Mouse (Mus musculus): ENCODE data around the gene Gpr83. TPM values are rescaled to one million over a fixed set of nuclear protein-coding genes. Genes with fewer than 3 reads are reported as not detected.

Gene Gpr83
- 0.19 and 0.27 TPM in 2 replicates for polyA plus RNA-seq (2015; fragmentation: Nextera tagmentation; extraction: Ambion mirVana)

DNA sequence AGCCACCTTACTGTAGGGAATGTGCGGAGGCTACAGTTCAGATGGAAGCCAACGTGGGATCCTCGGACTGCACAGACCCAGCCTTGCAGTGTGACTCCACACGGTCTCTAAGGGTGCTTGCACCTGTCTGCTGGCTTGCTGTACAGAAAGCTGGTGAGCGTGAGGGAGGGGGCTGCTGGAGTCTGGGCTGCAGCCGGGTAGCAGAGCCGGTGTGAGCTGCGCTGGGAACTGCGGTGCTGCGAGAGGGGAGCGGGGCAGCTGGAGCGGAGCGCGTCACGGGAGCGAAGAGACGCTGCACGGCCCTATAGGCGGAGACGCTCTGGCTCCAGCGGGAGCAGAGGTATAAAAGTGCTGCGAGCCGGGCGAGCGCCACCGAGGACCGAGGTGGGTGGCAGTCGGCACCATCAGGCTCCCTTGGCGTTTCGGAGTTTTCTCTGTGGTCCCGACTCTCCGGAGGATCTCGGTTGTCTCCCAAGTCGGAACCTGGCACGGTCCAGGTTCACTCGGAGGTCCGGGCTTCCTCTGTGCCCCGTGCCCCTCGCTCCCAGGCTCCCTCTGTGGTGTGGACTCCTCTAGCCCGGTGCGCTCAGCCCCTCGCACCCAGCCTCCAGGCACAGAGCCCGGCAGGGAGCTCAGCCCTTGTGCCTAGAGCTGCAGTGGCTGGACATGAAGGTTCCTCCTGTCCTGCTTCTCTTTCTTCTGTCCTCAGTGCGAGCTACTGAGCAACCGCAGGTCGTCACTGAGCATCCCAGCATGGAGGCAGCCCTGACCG lies at the start of gene Gpr83:
TSS of gene Gpr83 (plus strand) at position 343 of the 772 bp plus-strand sequence.
- no peaks in the 10 kb centered on the region for H3K9me3 ChIP-seq
- H3K4me3 ChIP-seq: peak within 1 kb of the TSS; percentile 45
- H3K4me1 ChIP-seq: peaks cover 10% of the 10 kb centered on the region; the same call in 1 of the 2 replicates
- peak within 1 kb of the TSS; percentile 79 for H3K4me2 ChIP-seq
- 0 out of 2 replicates have a peak, but pooled peaks have one; percentile 41 for ATAC-seq (ENCODE audit: insufficient number of reproducible peaks, insufficient read depth, low FRiP score, low TSS enrichment, low read depth)
- no peak within 1 kb of the TSS for H3K27ac ChIP-seq
- H3K9ac ChIP-seq: peak within 1 kb of the TSS; percentile 62
- H3K27me3 ChIP-seq: peaks cover 63% of the 10 kb centered on the region
- WGBS: 2% methylated on average over 47 of the region's 47 CpGs
- no peaks in the 10 kb centered on the region for H3K36me3 ChIP-seq

DNA sequence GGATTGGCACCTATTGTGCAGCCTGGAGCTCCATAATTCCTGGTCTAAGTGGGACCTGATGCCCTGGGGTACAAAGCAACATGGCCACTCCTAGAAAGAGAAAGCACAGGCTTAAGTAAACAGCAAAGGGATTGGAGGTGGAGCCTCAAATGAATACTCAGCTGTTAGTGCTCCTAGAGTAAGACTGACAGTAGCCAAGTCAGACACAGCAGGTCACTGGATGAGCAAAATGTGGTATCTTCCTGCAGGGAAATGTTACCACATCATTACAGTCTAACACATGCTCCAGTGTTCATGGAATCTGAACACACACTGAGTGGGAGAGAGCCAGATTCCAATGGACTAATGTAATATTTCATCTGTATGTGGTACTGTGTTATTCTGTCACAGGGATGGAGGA lies 38.6 kb upstream of the Gpr83 start:
- H3K36me3 ChIP-seq: peaks cover 82% of the 10 kb centered on the region
- H3K4me3 ChIP-seq: no peak overlapping the region
- no peak for ATAC-seq (ENCODE audit: insufficient number of reproducible peaks, insufficient read depth, low FRiP score, low TSS enrichment, low read depth)
- no peak overlapping the region for H3K9ac ChIP-seq
- H3K4me2 ChIP-seq: no peak overlapping the region
- no peaks in the 10 kb centered on the region for H3K27me3 ChIP-seq
- no peak overlapping the region for H3K27ac ChIP-seq
- no peaks in the 10 kb centered on the region for H3K9me3 ChIP-seq
- no peaks in the 10 kb centered on the region for H3K4me1 ChIP-seq

DNA sequence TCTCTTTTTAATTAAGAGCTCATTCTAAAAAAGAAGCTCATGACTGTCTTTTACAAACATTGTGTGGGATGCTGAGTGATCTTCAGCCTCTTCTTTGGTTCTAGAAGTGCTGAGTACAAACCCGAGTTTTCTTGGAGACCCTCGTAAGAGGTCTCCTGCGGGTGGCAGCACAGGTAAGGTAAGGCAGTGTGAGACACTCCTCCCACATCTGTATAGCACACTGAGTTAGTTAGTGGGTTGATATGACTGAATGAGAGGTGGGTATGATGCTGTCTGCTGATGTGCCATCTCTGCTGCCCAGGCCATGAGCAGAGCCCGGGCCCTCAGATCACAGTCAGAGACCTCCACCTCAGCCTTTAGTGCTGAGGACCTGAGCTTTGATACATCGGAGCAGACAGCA lies 35.2 kb upstream of the Gpr83 start:
- Histone ChIP-seq H3K27me3 (no peaks in the 10 kb centered on the region), H3K9me3 (no peaks in the 10 kb centered on the region), H3K36me3 (peaks cover 68% of the 10 kb centered on the region), H3K4me1 (no peaks in the 10 kb centered on the region), H3K4me2 (no peak overlapping the region), H3K27ac (no peak overlapping the region), H3K9ac (no peak overlapping the region), H3K4me3 (no peak overlapping the region)
- ATAC-seq (ENCODE audit: insufficient number of reproducible peaks, insufficient read depth, low FRiP score, low TSS enrichment, low read depth): no peak
- 88% methylated on average over 5 of the region's 5 CpGs for WGBS

DNA sequence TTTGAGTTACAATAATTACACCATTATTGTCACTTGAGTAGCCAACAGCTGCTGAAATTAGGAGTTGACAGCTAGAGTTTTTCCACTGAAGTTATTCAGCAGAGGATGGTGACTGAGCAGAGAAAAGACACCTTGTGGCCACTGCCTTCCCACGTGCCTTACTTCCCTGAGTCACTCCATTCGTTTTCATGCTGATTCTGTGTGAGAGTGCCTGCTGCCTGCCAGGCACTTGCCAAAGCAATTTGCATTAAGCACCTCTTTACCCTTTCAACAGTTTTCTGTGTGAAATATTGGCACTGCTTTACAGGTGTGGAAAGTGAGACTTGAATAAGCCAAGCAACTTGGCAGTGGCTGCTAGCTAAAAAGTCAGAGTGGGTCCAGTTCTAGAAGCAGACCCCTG lies 32.1 kb upstream of the Gpr83 start:
- ATAC-seq (ENCODE audit: insufficient number of reproducible peaks, insufficient read depth, low FRiP score, low TSS enrichment, low read depth): no peak
- WGBS: 80% methylated on average over 2 of the region's 2 CpGs
- no peak overlapping the region for H3K9ac ChIP-seq
- no peak overlapping the region for H3K4me2 ChIP-seq
- H3K9me3 ChIP-seq: no peaks in the 10 kb centered on the region
- H3K36me3 ChIP-seq: peaks cover 60% of the 10 kb centered on the region
- no peak overlapping the region for H3K4me3 ChIP-seq
- no peaks in the 10 kb centered on the region for H3K27me3 ChIP-seq
- no peak overlapping the region for H3K27ac ChIP-seq
- H3K4me1 ChIP-seq: no peaks in the 10 kb centered on the region

DNA sequence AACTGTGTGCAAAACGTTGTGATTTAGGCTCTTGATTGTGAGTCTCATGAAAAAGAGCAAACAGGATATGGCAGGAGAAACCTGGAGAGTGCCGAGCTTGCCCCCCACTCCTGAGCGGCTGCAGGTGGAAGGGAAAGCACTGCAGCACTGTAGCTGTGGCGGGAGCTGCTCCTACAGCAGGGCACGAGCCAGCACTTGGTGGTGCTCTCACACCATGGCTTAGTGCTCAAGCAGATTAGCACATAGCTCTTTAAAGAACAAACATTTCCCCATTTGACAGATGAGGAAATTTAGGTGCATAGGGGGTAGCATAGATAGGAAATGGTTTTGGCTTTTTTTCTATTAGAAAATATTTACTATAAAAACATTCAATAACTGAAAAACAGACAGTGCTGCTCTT lies 28.0 kb upstream of the Gpr83 start:
- Histone ChIP-seq H3K27ac (no peak overlapping the region), H3K4me2 (no peak overlapping the region), H3K9ac (no peak overlapping the region), H3K36me3 (peaks cover 69% of the 10 kb centered on the region), H3K4me1 (no peaks in the 10 kb centered on the region), H3K4me3 (no peak overlapping the region), H3K9me3 (no peaks in the 10 kb centered on the region), H3K27me3 (no peaks in the 10 kb centered on the region)
- no peak for ATAC-seq (ENCODE audit: insufficient number of reproducible peaks, insufficient read depth, low FRiP score, low TSS enrichment, low read depth)
- WGBS: 82% methylated on average over 5 of the region's 5 CpGs

DNA sequence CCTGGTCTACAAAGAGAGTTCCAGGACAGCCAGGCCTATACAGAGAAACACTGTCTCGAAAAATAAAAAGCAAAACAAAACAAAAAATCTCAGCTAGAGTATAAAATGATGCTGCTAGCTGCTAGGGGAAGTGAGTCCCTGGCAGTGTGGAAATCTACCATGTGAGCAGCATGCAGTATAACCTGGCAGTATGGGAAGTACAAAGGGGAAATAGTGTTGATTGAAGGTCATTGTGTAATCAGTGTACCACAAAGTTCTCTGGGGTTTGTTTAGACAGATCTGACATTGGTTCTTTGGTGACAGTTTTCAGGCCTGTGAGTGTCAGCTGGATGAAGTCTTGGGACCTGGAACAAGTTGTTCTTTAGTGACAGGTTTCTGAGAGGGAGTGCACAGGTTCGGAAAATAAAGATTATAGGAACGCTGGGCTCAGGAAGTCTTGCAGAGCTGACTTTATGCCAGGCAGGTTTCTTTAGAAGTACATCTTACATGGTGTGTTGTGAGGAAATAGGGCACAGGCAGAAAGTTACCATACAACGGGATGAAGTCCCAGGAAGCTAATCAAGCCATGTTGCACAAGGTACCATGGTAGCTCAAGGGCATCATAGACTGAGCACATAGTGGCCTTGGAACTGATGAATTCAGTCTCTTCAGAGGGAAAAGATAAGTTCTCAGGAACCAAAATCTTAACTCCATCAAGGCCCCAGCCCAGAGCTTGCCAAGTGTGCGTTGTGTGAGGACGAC lies 24.5 kb upstream of the Gpr83 start:
- no peak overlapping the region for H3K9ac ChIP-seq
- ATAC-seq (ENCODE audit: insufficient number of reproducible peaks, insufficient read depth, low FRiP score, low TSS enrichment, low read depth): no peak
- no peaks in the 10 kb centered on the region for H3K27me3 ChIP-seq
- H3K9me3 ChIP-seq: no peaks in the 10 kb centered on the region
- H3K36me3 ChIP-seq: peaks cover 50% of the 10 kb centered on the region
- H3K4me2 ChIP-seq: no peak overlapping the region
- H3K4me1 ChIP-seq: peaks cover 3% of the 10 kb centered on the region; the same call in 1 of the 2 replicates
- no peak overlapping the region for H3K4me3 ChIP-seq
- no peak overlapping the region for H3K27ac ChIP-seq
- 90% methylated on average over 6 of the region's 6 CpGs for WGBS

DNA sequence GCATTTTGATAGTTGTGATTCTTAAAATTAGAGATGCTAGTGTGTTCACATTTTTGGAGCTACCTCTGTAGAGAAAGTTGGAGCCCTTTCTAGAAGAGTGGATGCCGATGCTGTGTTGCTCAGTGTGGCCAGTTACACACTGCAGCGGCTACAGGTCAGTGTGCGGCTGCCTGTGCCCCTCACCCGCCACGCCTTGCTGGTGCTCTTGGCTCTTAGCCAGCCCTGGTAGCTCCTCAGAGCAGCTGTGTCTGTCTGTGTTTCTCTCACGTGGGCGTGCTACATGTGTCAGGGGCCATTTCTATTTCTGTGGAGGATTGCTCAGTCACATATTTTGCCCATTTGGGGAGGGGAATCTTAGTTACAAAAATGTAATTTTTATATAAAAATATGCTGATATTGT lies 20.5 kb upstream of the Gpr83 start:
- no peak for ATAC-seq (ENCODE audit: insufficient number of reproducible peaks, insufficient read depth, low FRiP score, low TSS enrichment, low read depth)

DNA sequence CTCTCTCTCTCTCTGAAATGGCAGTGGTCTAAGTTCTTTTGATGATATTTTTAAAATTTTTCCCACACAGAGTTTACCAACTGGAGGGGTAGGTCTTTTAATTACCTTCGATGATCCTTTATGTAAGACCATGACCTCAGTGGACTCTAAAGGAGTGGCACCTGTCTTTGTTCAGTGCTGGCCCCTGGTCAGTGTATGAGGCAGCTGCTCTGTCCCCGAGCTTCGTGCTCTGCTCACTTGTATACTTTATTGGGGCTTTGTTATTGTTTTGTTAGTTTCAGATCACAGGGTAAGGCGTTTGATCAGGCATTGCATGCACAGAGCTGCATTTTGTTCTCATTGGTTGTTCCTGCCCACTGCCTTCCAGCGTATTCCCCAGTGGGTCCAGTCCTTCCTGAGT lies 20.0 kb upstream of the Gpr83 start:
- Histone ChIP-seq H3K36me3 (peaks cover 15% of the 10 kb centered on the region), H3K27me3 (no peaks in the 10 kb centered on the region), H3K4me2 (no peak overlapping the region), H3K9ac (no peak overlapping the region), H3K4me1 (peaks cover 3% of the 10 kb centered on the region; the same call in 1 of the 2 replicates), H3K9me3 (no peaks in the 10 kb centered on the region), H3K27ac (no peak overlapping the region), H3K4me3 (no peak overlapping the region)
- ATAC-seq (ENCODE audit: insufficient number of reproducible peaks, insufficient read depth, low FRiP score, low TSS enrichment, low read depth): no peak
- WGBS: 71% methylated on average over 5 of the region's 5 CpGs

More for the DNA sequence above, 20.5 kb upstream of the Gpr83 start:
- no peak overlapping the region for H3K4me3 ChIP-seq
- H3K9me3 ChIP-seq: no peaks in the 10 kb centered on the region
- H3K36me3 ChIP-seq: peaks cover 20% of the 10 kb centered on the region
- no peaks in the 10 kb centered on the region for H3K27me3 ChIP-seq
- 56% methylated on average over 7 of the region's 7 CpGs for WGBS
- H3K4me1 ChIP-seq: peaks cover 3% of the 10 kb centered on the region; the same call in 1 of the 2 replicates
- H3K27ac ChIP-seq: no peak overlapping the region
- H3K9ac ChIP-seq: no peak overlapping the region
- H3K4me2 ChIP-seq: no peak overlapping the region

DNA sequence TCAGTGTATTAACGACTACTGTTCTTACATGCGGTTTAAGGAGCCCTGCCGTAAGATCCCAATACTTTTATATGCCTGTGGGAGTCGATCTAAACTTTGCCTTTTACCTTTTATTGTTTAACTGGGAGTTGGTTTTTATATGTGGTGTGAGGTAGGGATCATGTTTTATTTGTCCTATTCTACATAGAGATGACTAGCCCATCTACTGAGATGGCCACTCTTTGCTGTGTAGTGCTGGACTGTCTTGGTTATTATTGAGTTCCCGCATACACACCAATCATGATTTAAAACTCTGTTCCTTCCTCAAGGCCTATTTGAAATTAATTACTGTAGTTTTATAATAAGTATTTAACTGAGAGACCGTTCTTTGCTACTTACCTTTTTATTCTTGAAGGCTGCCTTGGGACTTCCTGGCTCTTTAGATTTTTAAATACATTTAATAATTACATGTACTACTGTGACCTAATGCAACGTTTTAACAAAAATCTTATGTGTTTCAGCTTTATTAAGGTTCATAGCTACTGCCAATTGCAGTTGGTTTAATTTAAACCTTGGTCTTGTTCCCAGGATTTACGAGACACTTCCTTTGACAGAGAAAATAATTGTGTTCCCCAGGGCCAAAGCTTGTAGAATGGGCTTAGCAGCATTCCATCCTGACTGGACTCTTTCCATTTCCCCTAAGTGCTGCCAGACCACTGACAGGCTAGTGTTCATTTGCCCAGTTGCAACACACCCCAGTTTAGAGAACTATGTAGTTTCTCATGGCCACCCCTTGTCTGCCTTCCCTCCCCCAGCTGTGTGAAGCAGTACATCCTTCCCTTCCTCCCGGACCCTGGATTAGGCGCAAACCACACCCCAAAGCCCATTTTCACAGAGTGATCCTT lies 17.9 kb upstream of the Gpr83 start:
- ATAC-seq (ENCODE audit: insufficient number of reproducible peaks, insufficient read depth, low FRiP score, low TSS enrichment, low read depth): no peak
- H3K27ac ChIP-seq: no peak overlapping the region
- H3K27me3 ChIP-seq: no peaks in the 10 kb centered on the region
- no peaks in the 10 kb centered on the region for H3K36me3 ChIP-seq
- no peak overlapping the region for H3K9ac ChIP-seq
- no peaks in the 10 kb centered on the region for H3K9me3 ChIP-seq
- no peak overlapping the region for H3K4me3 ChIP-seq
- 75% methylated on average over 10 of the region's 10 CpGs for WGBS
- H3K4me1 ChIP-seq: peaks cover 3% of the 10 kb centered on the region; the same call in 1 of the 2 replicates
- no peak overlapping the region for H3K4me2 ChIP-seq

DNA sequence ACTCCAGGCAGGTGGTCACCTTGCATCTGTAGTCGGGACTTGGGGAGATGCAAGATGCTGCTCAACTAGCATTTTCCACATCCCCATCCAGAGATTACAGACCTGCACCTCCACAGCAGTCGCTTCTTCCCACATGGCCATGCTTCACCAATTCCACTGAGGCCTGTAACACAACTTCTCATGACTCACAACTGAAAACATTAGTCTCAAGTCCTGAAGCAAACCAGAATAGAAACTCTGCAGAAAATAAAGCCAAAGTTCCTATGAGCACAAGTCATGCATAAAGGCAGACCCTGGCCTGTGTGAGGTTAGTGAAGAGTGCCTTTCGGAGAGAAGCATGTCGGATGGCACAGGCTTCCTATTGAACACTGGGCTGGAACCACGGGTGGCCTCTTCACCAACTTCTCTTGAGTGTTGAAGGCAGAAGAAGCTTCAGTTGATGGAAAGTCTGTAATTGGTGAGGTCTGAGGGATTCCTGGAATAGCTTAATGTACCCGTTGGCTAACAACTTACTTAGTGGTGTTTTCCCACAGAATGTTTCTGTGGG lies 16.6 kb upstream of the Gpr83 start:
- peaks cover 3% of the 10 kb centered on the region; the same call in 1 of the 2 replicates for H3K4me1 ChIP-seq
- WGBS: 91% methylated on average over 6 of the region's 6 CpGs
- no peak overlapping the region for H3K4me2 ChIP-seq
- no peaks in the 10 kb centered on the region for H3K9me3 ChIP-seq
- no peak overlapping the region for H3K9ac ChIP-seq
- no peaks in the 10 kb centered on the region for H3K36me3 ChIP-seq
- H3K4me3 ChIP-seq: no peak overlapping the region
- no peak for ATAC-seq (ENCODE audit: insufficient number of reproducible peaks, insufficient read depth, low FRiP score, low TSS enrichment, low read depth)
- no peak overlapping the region for H3K27ac ChIP-seq
- H3K27me3 ChIP-seq: no peaks in the 10 kb centered on the region

DNA sequence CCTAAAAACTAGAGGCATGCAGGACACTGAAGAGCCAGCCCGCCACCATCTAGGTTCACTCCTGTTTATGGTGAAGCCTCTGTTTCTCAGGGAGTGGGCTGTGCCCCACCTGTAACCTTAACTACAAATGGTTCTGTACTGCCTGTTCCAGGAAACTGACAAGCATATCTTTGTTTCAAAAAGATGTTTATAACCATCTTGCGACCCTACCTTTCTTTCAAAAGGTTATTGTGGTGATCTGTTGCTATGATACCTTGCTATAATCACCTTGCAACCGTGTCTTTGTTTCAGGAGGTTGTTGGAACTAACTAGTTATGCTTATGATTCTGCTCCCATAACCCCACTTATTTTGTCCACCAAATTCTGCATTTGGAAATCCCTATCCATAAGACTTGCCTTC lies 16.1 kb upstream of the Gpr83 start:
- Histone ChIP-seq H3K27ac (no peak overlapping the region), H3K9ac (no peak overlapping the region), H3K4me3 (no peak overlapping the region), H3K9me3 (no peaks in the 10 kb centered on the region), H3K4me2 (no peak overlapping the region), H3K27me3 (no peaks in the 10 kb centered on the region), H3K36me3 (no peaks in the 10 kb centered on the region), H3K4me1 (peaks cover 3% of the 10 kb centered on the region; the same call in 1 of the 2 replicates)
- WGBS: 92% methylated on average over 3 of the region's 3 CpGs
- no peak for ATAC-seq (ENCODE audit: insufficient number of reproducible peaks, insufficient read depth, low FRiP score, low TSS enrichment, low read depth)
